ENCODE assay signal across 12 mouse cellular contexts in genomic region chr11:22695237-22695636, GRCm38 (mm10).
"Had no signal": no experiment of that assay in that cellular context is flagged by ENCODE, and none has a peak within 500 bp of the region (broad histone marks: within the 10 kb centered on the region; RNA-seq: fewer than 3 reads in every experiment).

No protein-coding gene starts in this region.

- DNase-seq: kidney, adult 8-10 months; liver; lung, postnatal 36 days had no signal

- H3K4me1 ChIP-seq: limb, embryonic 12.5 days; neural tube, embryonic 12.5 days had no signal

- H3K27me3 ChIP-seq: limb, embryonic 12.5 days; lung, embryonic 15.5 days; midbrain, embryonic 15.5 days; neural tube, embryonic 12.5 days had no signal

- H3K9me3 ChIP-seq: limb, embryonic 12.5 days; lung, embryonic 15.5 days; megakaryocyte, embryonic 14.5 days; midbrain, embryonic 15.5 days; neural tube, embryonic 12.5 days had no signal

- H3K9ac ChIP-seq: limb, embryonic 12.5 days; liver, embryonic 14.5 days; lung, embryonic 15.5 days; midbrain, embryonic 15.5 days; neural tube, embryonic 12.5 days had no signal

- H3K4me2 ChIP-seq: limb, embryonic 12.5 days; lung, embryonic 15.5 days; midbrain, embryonic 11.5 days; midbrain, embryonic 15.5 days; neural tube, embryonic 12.5 days had no signal

- H3K36me3 ChIP-seq: limb, embryonic 12.5 days; lung, embryonic 15.5 days; midbrain, embryonic 15.5 days; neural tube, embryonic 12.5 days had no signal

- H3K27ac ChIP-seq: layer of hippocampus, adult 2 months; limb, embryonic 12.5 days; liver, embryonic 14.5 days; lung, embryonic 15.5 days; midbrain, embryonic 15.5 days; neural tube, embryonic 12.5 days; stomach, postnatal 0 days had no signal

- H3K4me3 ChIP-seq: layer of hippocampus, adult 2 months; limb, embryonic 12.5 days; lung, embryonic 15.5 days; midbrain, embryonic 15.5 days; neural tube, embryonic 12.5 days had no signal

- ATAC-seq: midbrain, embryonic 15.5 days had no signal
